Mouse (Mus musculus) olfactory bulb, adult 2 months (tissue): ENCODE data around the gene Pkdcc.

Experiments used
- CTCF ChIP-seq: fragments of 200-500 bp; IDR thresholded peaks from 2 replicates; pipeline ENCODE4 v1.5.1; 2012; ENCODE audit warnings: low read depth, mild to moderate bottlenecking, low read length, moderate library complexity; ENCODE audit not compliant: insufficient read depth
- POLR2A ChIP-seq: fragments of 200-500 bp; IDR thresholded peaks from 2 replicates; pipeline ENCODE4 v1.6.1; 2012; ENCODE audit warnings: mild to moderate bottlenecking, low read depth, low read length, moderate library complexity; ENCODE audit not compliant: insufficient read depth

DNA sequence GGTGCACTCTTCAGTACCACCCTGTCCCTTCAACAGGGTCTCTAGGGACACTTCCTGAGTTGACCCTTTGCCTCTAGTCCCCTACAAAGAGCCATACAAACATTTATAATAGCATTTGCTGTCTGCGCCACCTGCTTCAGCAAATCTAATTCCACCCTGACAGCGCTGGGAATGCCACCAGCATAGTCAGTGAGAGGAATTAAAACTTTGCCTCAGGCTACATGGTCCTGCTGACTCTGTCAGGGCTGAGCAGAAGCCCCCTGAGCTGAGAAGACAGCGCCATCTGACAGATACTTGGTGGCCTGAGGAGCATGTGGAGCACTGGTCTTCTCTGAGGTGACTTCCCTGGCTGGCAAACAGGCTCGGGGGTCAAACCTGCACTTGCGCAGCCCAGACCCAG, 14.6 kb upstream of the Pkdcc start:
- TF ChIP-seq POLR2A (no peak), CTCF (no peak)
